Mouse (Mus musculus) testis, adult 2 months (tissue): ENCODE data around the gene Galnt2. TPM values are rescaled to one million over a fixed set of nuclear protein-coding genes. Genes with fewer than 3 reads are reported as not detected.
A peak's percentile ranks its signal among the peaks of the same experiment; 100 is the strongest.

Source experiments
- H3K27ac ChIP-seq: fragments of 200-500 bp; 2 replicates; pipeline ENCODE4 v1.5.1; 2012; ENCODE audit warnings: low read depth, low read length; ENCODE audit not compliant: control insufficient read depth, insufficient read depth
- H3K27me3 ChIP-seq: fragments of 200-500 bp; 2 replicates; pipeline ENCODE4 v1.6.1; 2012; ENCODE audit warnings: mild to moderate bottlenecking, low read length, moderate library complexity; ENCODE audit not compliant: control insufficient read depth, insufficient read depth
- H3K36me3 ChIP-seq: fragments of 200-500 bp; 2 replicates; pipeline ENCODE4 v1.6.1; 2012; ENCODE audit warnings: mild to moderate bottlenecking, low read length; ENCODE audit not compliant: control insufficient read depth, insufficient read depth
- H3K4me1 ChIP-seq: fragments of 200-500 bp; 2 replicates; pipeline ENCODE4 v1.6.1; 2012; ENCODE audit warnings: low read length; ENCODE audit not compliant: control insufficient read depth, insufficient read depth
- H3K4me3 ChIP-seq: fragments of 200-500 bp; 2 replicates; pipeline ENCODE4 v1.5.1; 2012; ENCODE audit warnings: low read depth, mild to moderate bottlenecking, low read length, moderate library complexity, mixed read lengths; ENCODE audit not compliant: control insufficient read depth
- CTCF ChIP-seq: fragments of 200-500 bp; IDR thresholded peaks from 2 replicates; pipeline ENCODE4 v1.5.1; 2012; ENCODE audit warnings: low read depth, mild to moderate bottlenecking, inconsistent platforms, low read length, moderate library complexity; ENCODE audit not compliant: control insufficient read depth, insufficient read depth, insufficient replicate concordance
- POLR2A ChIP-seq: fragments of 200-500 bp; IDR thresholded peaks from 2 replicates; pipeline ENCODE4 v1.6.1; 2012; ENCODE audit warnings: low read depth, mild to moderate bottlenecking, inconsistent platforms, low read length, moderate library complexity; ENCODE audit not compliant: control insufficient read depth
- polyA plus RNA-seq: library from polyadenylated mRNA; depleted of rRNA; stranded (reverse); fragments of >200 nt; gene quantifications from 2 replicates; pipeline ENCODE4 v1.2.3, GENCODE M21; 2012

Galnt2 gene
- polyA plus RNA-seq, 1 experiment, result 0.91 TPM

DNA sequence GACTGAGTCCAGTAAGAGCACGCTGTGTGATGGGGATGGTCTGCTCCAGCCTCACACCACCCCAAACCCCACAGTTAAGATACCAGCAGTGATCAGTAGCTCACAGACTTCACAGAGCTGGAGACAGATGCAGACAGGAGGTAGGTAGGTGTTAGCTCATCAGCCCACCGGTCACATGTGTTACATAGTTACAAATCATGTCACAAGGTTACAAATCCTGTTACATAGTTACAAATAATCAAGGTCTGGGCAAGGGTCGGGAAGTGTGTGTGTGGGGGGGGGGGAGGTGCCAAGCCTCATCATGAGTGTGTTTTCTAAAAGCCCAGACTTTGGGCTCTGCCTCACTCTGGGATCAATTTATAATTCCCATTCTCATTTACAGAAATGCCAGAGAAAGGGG, 129.7 kb downstream of the Galnt2 start:
- TF ChIP-seq CTCF (no peak), POLR2A (no peak)
- Histone ChIP-seq H3K27ac (no peak overlapping the region), H3K4me3 (no peak overlapping the region), H3K4me1 (peaks cover 8% of the 10 kb centered on the region), H3K36me3 (no peaks in the 10 kb centered on the region), H3K27me3 (no peaks in the 10 kb centered on the region; the same call in 1 of the 2 replicates)

DNA sequence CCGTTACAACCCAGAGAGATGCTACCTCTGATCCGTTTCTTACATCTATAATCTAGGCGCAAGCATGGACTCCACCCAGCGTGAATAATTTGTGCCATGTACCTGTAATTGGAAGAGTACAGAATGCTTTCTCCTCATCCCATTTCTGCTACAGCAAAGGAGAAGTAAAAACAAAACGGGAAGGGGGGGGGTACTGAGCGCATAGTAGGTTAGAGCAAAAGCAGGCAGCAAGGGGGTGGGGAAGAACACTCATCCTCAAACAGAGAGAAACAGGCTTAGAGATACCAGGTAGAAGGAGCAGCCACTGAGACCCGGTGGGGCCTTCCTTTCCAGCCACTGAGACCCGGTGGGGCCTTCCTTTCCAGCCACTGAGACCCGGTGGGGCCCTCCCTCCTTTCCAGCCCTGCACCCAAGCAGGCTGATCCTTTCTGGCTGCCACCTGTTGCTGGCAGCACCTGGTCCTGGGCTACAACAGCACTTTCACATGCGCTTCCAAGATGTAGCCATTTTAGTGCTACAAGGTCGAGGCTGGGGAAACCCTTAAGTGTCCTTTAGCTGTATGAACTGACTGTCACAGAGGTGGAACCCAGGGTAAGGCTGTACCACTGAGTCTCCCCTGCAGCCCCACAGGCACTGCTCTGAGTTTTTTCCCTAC, 130.7 kb downstream of the Galnt2 start:
- no peak overlapping the region for H3K4me3 ChIP-seq
- H3K4me1 ChIP-seq, result peaks cover 8% of the 10 kb centered on the region
- H3K27ac ChIP-seq, result no peak overlapping the region
- TF ChIP-seq POLR2A, result no peak
- TF ChIP-seq CTCF, result no peak
- no peaks in the 10 kb centered on the region; the same call in 1 of the 2 replicates for H3K27me3 ChIP-seq
- H3K36me3 ChIP-seq, result no peaks in the 10 kb centered on the region

DNA sequence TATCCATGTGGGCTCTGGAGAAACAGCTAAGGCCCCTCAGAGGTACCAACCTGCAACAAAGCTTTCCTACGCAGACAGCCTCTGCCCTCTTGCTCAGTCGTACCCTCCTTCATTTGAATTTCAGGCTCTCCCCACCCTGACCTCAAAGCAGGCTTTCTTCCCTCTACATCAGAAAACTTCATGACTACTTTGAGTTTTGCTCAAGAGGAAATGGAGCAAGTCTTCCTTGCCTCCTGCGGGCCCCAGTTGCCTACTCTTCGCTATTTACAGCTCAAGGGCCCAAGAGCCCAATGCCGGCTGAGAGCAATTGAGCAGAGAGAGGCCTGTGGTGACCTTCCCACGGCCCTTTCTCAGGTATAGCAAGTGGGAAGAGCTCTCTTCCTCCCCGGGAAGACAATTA, 131.4 kb downstream of the Galnt2 start:
- peaks cover 8% of the 10 kb centered on the region for H3K4me1 ChIP-seq
- no peaks in the 10 kb centered on the region; the same call in 1 of the 2 replicates for H3K27me3 ChIP-seq
- TF ChIP-seq CTCF, result no peak
- no peak for TF ChIP-seq POLR2A
- H3K27ac ChIP-seq, result no peak overlapping the region
- no peaks in the 10 kb centered on the region for H3K36me3 ChIP-seq
- H3K4me3 ChIP-seq, result no peak overlapping the region

DNA sequence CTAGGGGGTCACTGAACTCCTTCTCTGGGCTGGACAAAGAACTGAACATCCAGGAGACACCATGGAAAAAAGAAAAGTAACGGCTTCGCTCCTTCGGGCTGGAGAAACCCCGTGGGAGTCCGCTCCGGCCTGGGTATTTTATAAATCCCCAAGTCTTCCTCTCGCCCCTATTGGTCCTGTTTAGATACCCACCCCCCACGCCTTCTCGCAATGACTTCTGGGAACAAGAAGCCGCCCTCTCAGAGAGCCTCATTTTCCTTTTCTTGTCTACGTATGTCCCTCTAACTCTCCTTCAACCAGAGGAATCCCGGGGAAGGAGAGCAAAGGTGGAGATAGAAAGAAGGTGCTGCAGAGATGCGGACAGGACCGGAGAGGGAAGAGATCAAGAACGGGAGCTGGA, 132.1 kb downstream of the Galnt2 start:
- no peaks in the 10 kb centered on the region; the same call in 1 of the 2 replicates for H3K27me3 ChIP-seq
- TF ChIP-seq POLR2A, result no peak
- TF ChIP-seq CTCF, result no peak
- peaks cover 8% of the 10 kb centered on the region for H3K4me1 ChIP-seq
- H3K27ac ChIP-seq, result no peak overlapping the region
- H3K36me3 ChIP-seq, result no peaks in the 10 kb centered on the region
- no peak overlapping the region for H3K4me3 ChIP-seq

DNA sequence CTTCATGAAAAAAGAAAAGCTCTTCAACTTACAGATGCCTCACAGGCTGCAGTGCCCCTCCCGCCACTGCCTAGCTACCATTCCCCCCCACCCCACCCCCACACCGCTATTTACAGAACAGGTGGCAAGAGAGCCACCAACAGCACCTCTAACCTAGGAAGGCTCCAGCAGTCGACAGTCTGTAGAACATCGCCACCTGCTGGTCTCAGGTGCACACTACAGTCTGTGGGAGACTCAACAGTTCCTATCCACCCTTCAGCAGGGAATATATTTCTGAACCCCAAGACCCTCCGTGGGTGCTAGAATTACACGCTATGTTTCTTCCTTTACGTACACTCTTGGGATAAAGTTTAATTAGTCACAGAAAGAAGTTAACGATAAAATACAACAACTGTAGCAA, 137.0 kb downstream of the Galnt2 start:
- Histone ChIP-seq H3K4me3 (no peak overlapping the region), H3K36me3 (no peaks in the 10 kb centered on the region), H3K4me1 (peaks cover 3% of the 10 kb centered on the region), H3K27ac (no peak overlapping the region), H3K27me3 (no peaks in the 10 kb centered on the region; the same call in 1 of the 2 replicates)
- TF ChIP-seq POLR2A (no peak), CTCF (peak; percentile 94; the same call in 1 of the 2 replicates)

DNA sequence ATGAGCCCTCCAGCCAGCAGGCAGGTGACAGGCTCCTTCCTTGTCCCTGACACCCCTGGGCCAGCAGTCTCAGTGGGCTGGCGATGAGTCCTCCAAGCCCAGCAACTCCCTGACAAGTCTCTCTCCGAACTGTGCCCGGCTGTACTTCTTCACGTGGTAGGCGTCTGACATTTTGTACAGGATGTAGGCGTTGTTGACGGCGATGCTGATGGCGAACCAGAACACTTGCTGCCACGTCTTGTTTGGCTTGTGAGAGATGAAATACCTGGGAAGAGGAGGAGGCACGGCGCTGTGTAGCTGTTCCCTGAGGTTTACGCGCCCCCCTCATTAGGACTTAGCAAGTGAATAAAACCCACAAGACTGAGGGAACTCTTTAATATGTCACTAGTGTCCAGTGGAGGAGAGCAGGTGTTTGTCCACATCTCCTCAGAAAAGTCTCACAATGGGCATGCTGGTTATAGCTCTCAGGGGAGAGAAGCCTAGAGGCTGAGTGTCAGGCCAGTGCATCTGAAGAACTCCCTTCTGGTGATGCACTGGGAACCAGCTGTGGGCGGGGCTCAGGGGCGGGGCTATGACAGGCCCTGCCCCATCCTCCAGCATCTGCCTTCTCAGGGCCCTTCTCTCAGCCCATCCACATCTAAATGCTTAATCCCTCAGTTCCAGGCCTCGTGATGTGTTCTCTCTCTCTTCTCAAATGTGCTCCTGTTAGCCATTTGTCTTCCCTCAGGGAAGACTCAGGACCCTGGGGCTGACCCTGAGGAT, 139.4 kb downstream of the Galnt2 start:
- Histone ChIP-seq H3K27me3 (no peaks in the 10 kb centered on the region), H3K27ac (no peak overlapping the region), H3K4me1 (no peaks in the 10 kb centered on the region), H3K4me3 (no peak overlapping the region), H3K36me3 (no peaks in the 10 kb centered on the region)
- TF ChIP-seq CTCF (no peak), POLR2A (no peak)

DNA sequence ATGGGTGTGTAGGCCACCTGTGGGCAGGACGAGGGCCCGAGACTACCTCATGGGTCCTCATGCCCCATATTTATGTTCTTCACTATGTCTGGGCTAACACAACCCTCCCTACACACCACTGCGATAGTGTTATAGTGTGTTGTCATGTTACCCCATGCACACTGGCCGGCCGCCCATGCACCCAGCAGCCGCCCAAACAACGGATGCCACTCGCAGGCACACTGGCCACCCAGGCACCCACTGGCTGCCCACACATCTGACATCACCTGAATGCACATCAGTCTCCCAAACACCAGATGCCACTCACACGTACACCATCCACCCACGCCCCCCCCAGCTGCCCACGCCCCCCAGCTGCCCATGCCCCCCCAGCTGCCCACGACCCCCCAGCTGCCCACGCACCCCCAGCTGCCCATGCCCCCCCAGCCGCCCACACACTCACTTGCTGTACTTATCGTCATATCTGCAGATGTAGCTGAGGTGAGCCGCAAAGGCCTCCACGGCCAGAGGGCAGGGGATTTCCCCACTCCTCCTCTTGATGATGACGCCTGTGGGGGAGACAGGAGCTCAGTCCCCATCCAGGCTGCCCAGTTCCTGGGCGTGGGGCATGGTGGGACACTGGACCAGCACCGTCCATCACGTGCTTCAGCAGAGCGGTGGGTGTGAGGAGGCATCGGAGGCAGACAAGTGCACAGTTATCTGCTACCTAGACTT, 140.4 kb downstream of the Galnt2 start:
- H3K36me3 ChIP-seq, result no peaks in the 10 kb centered on the region
- TF ChIP-seq CTCF (no peak), POLR2A (no peak)

More for the DNA sequence above, 140.4 kb downstream of the Galnt2 start:
- no peaks in the 10 kb centered on the region for H3K27me3 ChIP-seq
- no peaks in the 10 kb centered on the region for H3K4me1 ChIP-seq
- no peak overlapping the region for H3K4me3 ChIP-seq
- H3K27ac ChIP-seq, result no peak overlapping the region
